Mouse (Mus musculus) hindbrain, postnatal 0 days (tissue): ENCODE results near the gene Gm42688. TPM values are rescaled to one million over a fixed set of nuclear protein-coding genes. Genes with fewer than 3 reads are reported as not detected.

ENCODE experiments used
- ATAC-seq: fragments of 200-750 bp; cut with Nextera tagmentation; 2 replicates; pipeline ENCODE4 v1.8.0; 2017; ENCODE audit warnings: mild to moderate bottlenecking, moderate TSS enrichment, moderate library complexity
- DNase-seq: peaks from one replicate; pipeline ENCODE4 v3.0.0-alpha.2; 2015; ENCODE audit warnings: low spot score
- H3K27ac ChIP-seq: fragments of 300-500 bp; sonication (generic); 2 replicates; pipeline ENCODE4 v1.5.1; 2014; ENCODE audit warnings: mild to moderate bottlenecking
- H3K27me3 ChIP-seq: fragments of 300-500 bp; sonication (generic); 2 replicates; pipeline ENCODE4 v1.6.1; 2014; ENCODE audit warnings: low read length, mixed read lengths; ENCODE audit not compliant: insufficient read depth
- H3K36me3 ChIP-seq: fragments of 300-500 bp; sonication (generic); 2 replicates; pipeline ENCODE4 v1.6.1; 2014; ENCODE audit warnings: low read length, mixed read lengths; ENCODE audit not compliant: insufficient read depth
- H3K4me1 ChIP-seq: fragments of 300-500 bp; sonication (generic); 2 replicates; pipeline ENCODE4 v1.6.1; 2014; ENCODE audit warnings: antibody characterized with exemption, low read length, mixed read lengths; ENCODE audit not compliant: insufficient read depth
- H3K4me2 ChIP-seq: fragments of 300-500 bp; sonication (generic); 2 replicates; pipeline ENCODE4 v1.6.1; 2014; ENCODE audit warnings: low read depth, mild to moderate bottlenecking, low read length, moderate library complexity, mixed read lengths
- H3K4me3 ChIP-seq: fragments of 300-500 bp; sonication (generic); 2 replicates; pipeline ENCODE4 v1.5.1; 2014; ENCODE audit warnings: low read length
- H3K9ac ChIP-seq: fragments of 300-500 bp; sonication (generic); replicated peaks from 2 replicates; pipeline ENCODE4 v1.6.1; 2014; ENCODE audit warnings: mild to moderate bottlenecking, low read length, moderate library complexity, mixed read lengths
- H3K9me3 ChIP-seq: fragments of 300-500 bp; sonication (generic); 2 replicates; pipeline ENCODE4 v1.6.1; 2016; ENCODE audit warnings: low read length, mixed read lengths
- CTCF ChIP-seq: IDR thresholded peaks from 2 replicates; pipeline ENCODE4 v1.5.1; 2016; ENCODE audit warnings: antibody characterized with exemption, control low read depth, low read depth
- WGBS: fragments of 180-500 bp; shearing (Covaris S2); extraction: QIAGEN DNeasy Blood & Tissue Kit; methylation state at CpG from one replicate; pipeline ENCODE4 v1.1.7; 2014; 5-methylcytosine and 5-hydroxymethylcytosine counted together
- polyA plus RNA-seq: library from polyadenylated mRNA; unstranded; fragments of >200 nt; fragmentation: Nextera tagmentation; extraction: Ambion mirVana; gene quantifications from 2 replicates; pipeline ENCODE4 v1.2.1, GENCODE M21; 2015
- total RNA-seq: library from RNA; depleted of rRNA; stranded (reverse); fragments of >200 nt; gene quantifications from 2 replicates; pipeline ENCODE4 v1.2.3, GENCODE M21; 2014

Gene Gm42688
- total and polyA plus RNA-seq, 2 experiments from 2014 or later, result 3.7 to 4.3 TPM

GRCm38 (mm10) chr6:83145805-83146204 lies 44.4 kb downstream of the Gm42688 start:
- WGBS, result 74% methylated on average over 9 of the region's 9 CpGs
- H3K4me3 ChIP-seq, result no peak overlapping the region
- H3K4me1 ChIP-seq, result peaks cover 9% of the 10 kb centered on the region; the same call in 1 of the 2 replicates
- no peaks in the 10 kb centered on the region for H3K27me3 ChIP-seq
- H3K36me3 ChIP-seq, result 0 out of 2 replicates have a peak, but pooled peaks cover 4% of the 10 kb centered on the region
- no peak for ATAC-seq
- no peak overlapping the region for H3K9ac ChIP-seq
- no peak overlapping the region for H3K27ac ChIP-seq
- H3K9me3 ChIP-seq, result no peaks in the 10 kb centered on the region
- DNase-seq, result no peak
- TF ChIP-seq CTCF, result no peak
- no peak overlapping the region for H3K4me2 ChIP-seq

- Histone ChIP-seq H3K27ac (no peak overlapping the region), H3K9me3 (no peaks in the 10 kb centered on the region), H3K4me1 (0 out of 2 replicates have a peak, but pooled peaks cover 3% of the 10 kb centered on the region), H3K4me3 (no peak overlapping the region), H3K27me3 (no peaks in the 10 kb centered on the region), H3K36me3 (0 out of 2 replicates have a peak, but pooled peaks cover 4% of the 10 kb centered on the region), H3K4me2 (no peak overlapping the region), H3K9ac (no peak overlapping the region)
- no peak for ATAC-seq
- no peak for DNase-seq
- no peak for TF ChIP-seq CTCF
- 66% methylated on average over 7 of the region's 7 CpGs for WGBS
These were observed 45.9 kb downstream of the Gm42688 start for GRCm38 (mm10) chr6:83147280-83147679.

DNA sequence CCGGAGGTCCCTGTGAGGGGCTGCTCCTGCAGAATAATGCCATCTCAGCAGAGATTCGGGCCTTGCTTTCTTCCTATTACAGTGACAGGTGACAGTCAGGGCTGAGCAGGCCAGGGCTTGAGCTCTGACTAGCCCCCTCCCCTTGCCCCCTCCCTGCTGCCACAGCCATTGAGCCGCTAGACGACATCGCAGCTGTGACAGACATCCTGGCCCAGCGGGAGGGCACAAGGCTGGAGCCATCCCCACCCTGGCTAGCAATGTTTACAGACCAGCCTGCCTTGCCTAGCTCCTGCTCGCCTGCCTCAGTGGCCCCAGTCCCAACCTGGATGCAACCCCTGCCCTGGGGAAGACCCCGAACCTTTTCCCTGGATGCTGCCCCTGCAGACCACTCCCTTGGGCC lies 50.3 kb downstream of the Gm42688 start:
- ATAC-seq, result no peak
- Histone ChIP-seq H3K27ac (no peak overlapping the region), H3K27me3 (no peaks in the 10 kb centered on the region), H3K4me3 (no peak overlapping the region), H3K9ac (no peak overlapping the region), H3K4me2 (no peak overlapping the region), H3K4me1 (no peaks in the 10 kb centered on the region), H3K9me3 (no peaks in the 10 kb centered on the region), H3K36me3 (0 out of 2 replicates have a peak, but pooled peaks cover 4% of the 10 kb centered on the region)
- TF ChIP-seq CTCF, result no peak
- no peak for DNase-seq
- 25% methylated on average over 8 of the region's 8 CpGs for WGBS

DNA sequence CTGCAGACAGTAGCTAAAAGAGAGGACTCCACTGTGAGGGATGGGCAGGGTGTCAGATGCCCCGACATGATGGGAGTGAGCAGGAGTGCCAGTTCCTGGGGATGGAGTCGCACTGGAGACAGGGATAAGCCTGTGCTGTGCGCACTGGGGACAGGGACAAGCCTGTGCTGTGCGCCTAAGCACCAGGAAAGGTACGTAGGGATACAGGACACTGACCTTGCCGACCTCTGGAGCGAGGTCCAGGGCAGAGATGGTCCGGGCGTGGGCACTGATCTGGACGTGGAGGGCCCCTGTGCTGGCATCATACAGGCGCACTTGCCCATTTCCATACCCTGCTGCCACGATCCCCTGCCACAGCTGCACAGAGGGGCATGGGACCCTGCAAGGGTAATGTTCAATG lies 51.6 kb downstream of the Gm42688 start:
- no peak overlapping the region for H3K27ac ChIP-seq
- H3K4me2 ChIP-seq, result no peak overlapping the region
- H3K4me1 ChIP-seq, result no peaks in the 10 kb centered on the region
- no peaks in the 10 kb centered on the region for H3K27me3 ChIP-seq
- ATAC-seq (no peak), DNase-seq (no peak)
- no peak for TF ChIP-seq CTCF
- WGBS, result 86% methylated on average over 12 of the region's 12 CpGs
- no peaks in the 10 kb centered on the region for H3K9me3 ChIP-seq
- H3K4me3 ChIP-seq, result no peak overlapping the region
- H3K36me3 ChIP-seq, result 0 out of 2 replicates have a peak, but pooled peaks cover 4% of the 10 kb centered on the region
- H3K9ac ChIP-seq, result no peak overlapping the region

- no peak for ATAC-seq
- 79% methylated on average over 5 of the region's 5 CpGs for WGBS
These were observed 52.1 kb downstream of the Gm42688 start for GRCm38 (mm10) chr6:83153485-83153884.

DNA sequence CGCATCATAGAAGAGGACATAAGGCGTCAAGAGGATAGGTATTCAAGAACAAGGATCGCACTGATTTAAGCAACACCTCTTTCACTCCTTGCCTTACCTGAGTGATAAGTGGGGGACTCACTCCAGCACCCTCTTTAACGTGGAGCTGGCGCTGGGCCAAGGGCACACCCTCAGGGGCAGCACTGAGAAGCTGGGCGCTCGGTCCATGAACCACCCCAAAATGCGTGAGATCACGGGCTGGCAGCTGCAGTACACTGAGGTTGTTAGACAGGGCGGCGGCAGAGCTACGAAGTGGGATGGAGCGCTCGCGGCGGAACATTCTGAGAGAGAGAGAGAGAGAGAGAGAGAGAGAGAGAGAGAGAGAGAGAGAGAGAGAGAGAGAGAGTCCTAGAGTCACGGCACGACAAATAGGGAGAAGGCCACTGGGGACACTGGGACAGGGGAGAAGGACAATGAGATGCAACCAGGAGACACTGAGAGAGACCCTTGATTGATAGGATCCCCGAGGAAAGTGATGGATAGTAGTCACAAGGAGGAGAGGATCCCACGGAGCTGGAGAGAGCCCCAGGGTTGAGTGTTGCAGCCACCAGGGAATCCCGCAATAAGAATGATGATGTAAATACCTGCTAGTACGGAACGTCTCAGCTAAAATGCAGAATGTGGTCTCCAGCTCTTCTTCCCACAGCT lies 54.3 kb downstream of the Gm42688 start:
- H3K36me3 ChIP-seq, result no peaks in the 10 kb centered on the region
- no peaks in the 10 kb centered on the region for H3K4me1 ChIP-seq
- TF ChIP-seq CTCF, result no peak
- WGBS, result 8% methylated on average over 23 of the region's 23 CpGs
- peak overlapping the region; percentile 46 for H3K9ac ChIP-seq
- H3K27me3 ChIP-seq, result peaks cover 5% of the 10 kb centered on the region; the same call in 1 of the 2 replicates
- H3K9me3 ChIP-seq, result no peaks in the 10 kb centered on the region
- H3K27ac ChIP-seq, result peak overlapping the region; percentile 38; the same call in 1 of the 2 replicates
- peak; percentile 38 for ATAC-seq
- H3K4me2 ChIP-seq, result peak overlapping the region; percentile 79
- H3K4me3 ChIP-seq, result peak overlapping the region; percentile 50
- peak; percentile 52 for DNase-seq

More at GRCm38 (mm10) chr6:83153485-83153884, 52.1 kb downstream of the Gm42688 start:
- Histone ChIP-seq H3K27ac (no peak overlapping the region), H3K9me3 (no peaks in the 10 kb centered on the region), H3K27me3 (no peaks in the 10 kb centered on the region), H3K4me2 (no peak overlapping the region), H3K9ac (no peak overlapping the region), H3K36me3 (0 out of 2 replicates have a peak, but pooled peaks cover 4% of the 10 kb centered on the region), H3K4me1 (no peaks in the 10 kb centered on the region), H3K4me3 (no peak overlapping the region)
- no peak for TF ChIP-seq CTCF
- no peak for DNase-seq

DNA sequence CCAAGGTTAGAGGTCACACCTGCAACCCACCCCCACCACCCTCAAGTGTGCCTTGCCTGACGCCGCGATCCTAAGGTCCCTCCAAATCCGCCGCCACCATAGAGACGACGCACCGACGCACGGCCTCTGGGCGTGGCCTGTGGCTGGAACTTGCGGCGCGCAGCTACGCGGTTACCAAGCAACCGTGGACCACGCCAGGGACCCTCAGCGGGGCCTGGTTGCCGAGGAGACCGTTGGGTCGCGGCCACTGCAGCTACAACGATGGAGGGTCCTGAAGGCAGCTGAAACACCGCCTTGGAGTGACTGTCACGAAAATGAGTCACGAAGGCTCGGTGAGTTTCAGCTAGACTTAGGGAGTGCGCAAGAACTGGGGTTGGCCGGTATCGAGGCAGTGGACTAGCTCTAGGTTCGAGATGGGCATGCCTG lies 54.9 kb downstream of the Gm42688 start, which contains the start of the genes Wdr54 and 1700003E16Rik:
TSS of gene Wdr54 (minus strand) at position 139 of the 426 bp plus-strand sequence.
TSS of gene 1700003E16Rik (plus strand) at position 146 of the 426 bp plus-strand sequence.
- ATAC-seq, result peak; percentile 94
- WGBS, result 1% methylated on average over 32 of the region's 32 CpGs
- Histone ChIP-seq H3K9me3 (no peaks in the 10 kb centered on the region), H3K36me3 (no peaks in the 10 kb centered on the region), H3K4me1 (no peaks in the 10 kb centered on the region), H3K4me2 (peak within 1 kb of the TSS; percentile 79), H3K27me3 (peaks cover 11% of the 10 kb centered on the region; the same call in 1 of the 2 replicates), H3K4me3 (peak within 1 kb of the TSS; percentile 50), H3K27ac (peak within 1 kb of the TSS; percentile 38; the same call in 1 of the 2 replicates), H3K9ac (peak within 1 kb of the TSS; percentile 46)
- peak; percentile 94 for DNase-seq
- TF ChIP-seq CTCF, result no peak
